Mouse (Mus musculus) megakaryocyte, embryonic 14.5 days (primary cell): ENCODE results near the gene Mrln. TPM values are rescaled to one million over a fixed set of nuclear protein-coding genes. Genes with fewer than 3 reads are reported as not detected.

Experiments
- H3K27me3 ChIP-seq: replicated peaks from 2 replicates; pipeline ENCODE3; 2012; ENCODE audit warnings: inconsistent platforms
- H3K36me3 ChIP-seq: replicated peaks from 2 replicates; pipeline ENCODE3; 2012; ENCODE audit warnings: low read length, inconsistent platforms, mixed read lengths
- H3K4me1 ChIP-seq: 2 replicates; pipeline ENCODE4 v1.6.1; 2012; ENCODE audit warnings: inconsistent platforms
- H3K4me3 ChIP-seq: replicated peaks from 2 replicates; pipeline ENCODE3; 2012; ENCODE audit warnings: moderate library complexity, mild to moderate bottlenecking, inconsistent platforms
- H3K9me3 ChIP-seq: 2 replicates; pipeline ENCODE4 v1.6.1; 2012; ENCODE audit warnings: inconsistent platforms
- FLI1 ChIP-seq: IDR thresholded peaks from 2 replicates; pipeline ENCODE4 v1.6.1; 2012; ENCODE audit warnings: low read length, inconsistent platforms, mixed read lengths
- GATA1 ChIP-seq: IDR thresholded peaks from 3 replicates; pipeline ENCODE4 v1.6.1; 2012; ENCODE audit warnings: mixed read lengths, low read length, inconsistent platforms, borderline replicate concordance
- polyA plus RNA-seq: library from polyadenylated mRNA; stranded (reverse); fragments of >175 nt; gene quantifications from 2 replicates; pipeline ENCODE4 v1.2.3, GENCODE M21; 2012; ENCODE audit warnings: low replicate concordance; ENCODE audit not compliant: insufficient read depth

Gene Mrln
- polyA plus RNA-seq, 1 experiment = not detected

DNA sequence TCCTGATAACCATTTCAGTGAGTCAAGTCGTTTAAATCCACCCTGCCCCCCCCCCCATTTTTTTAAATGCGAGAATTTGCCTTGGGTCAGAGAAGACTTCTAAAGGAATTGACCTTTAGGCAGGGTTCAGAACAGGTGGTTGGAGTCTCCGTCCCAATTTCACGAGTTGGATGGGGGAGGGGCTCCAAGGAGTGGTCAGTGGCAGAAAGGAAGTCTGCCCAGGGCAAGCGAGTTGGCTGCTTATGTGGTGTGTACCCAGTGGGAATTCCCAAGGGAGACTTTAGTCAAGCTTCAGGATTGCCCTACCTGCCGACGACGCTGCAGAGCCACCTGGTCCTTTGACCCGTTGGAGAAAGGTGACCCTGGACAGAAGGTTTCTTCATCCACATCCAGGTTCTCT is 10.2 kb upstream of the Mrln start:
- Histone ChIP-seq H3K36me3 (peaks cover 53% of the 10 kb centered on the region), H3K27me3 (no peaks in the 10 kb centered on the region), H3K4me3 (no peak overlapping the region), H3K9me3 (no peaks in the 10 kb centered on the region), H3K4me1 (peaks cover 46% of the 10 kb centered on the region)
- TF ChIP-seq GATA1 = no peak
- TF ChIP-seq FLI1 = no peak

DNA sequence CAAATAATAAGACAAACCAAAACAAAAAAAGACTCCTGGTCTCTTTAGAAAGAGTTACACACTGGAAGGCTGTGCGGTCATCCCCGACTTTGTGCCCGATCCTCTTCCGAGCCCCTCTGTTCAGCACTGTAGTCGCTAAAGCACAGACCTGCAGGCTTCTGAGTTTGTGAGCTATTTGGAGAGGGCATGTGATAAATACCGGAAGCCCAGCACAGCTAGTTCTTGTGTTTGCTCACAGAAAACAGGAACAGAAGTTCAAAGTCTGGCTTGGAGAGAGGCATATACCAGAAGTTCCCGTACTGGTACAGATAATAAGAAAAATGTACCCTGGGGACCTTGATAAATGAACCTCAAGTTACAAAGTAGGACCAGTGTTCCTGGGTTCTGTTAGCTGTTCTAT is 9.2 kb upstream of the Mrln start:
- peaks cover 43% of the 10 kb centered on the region for H3K36me3 ChIP-seq
- H3K27me3 ChIP-seq = no peaks in the 10 kb centered on the region
- no peaks in the 10 kb centered on the region for H3K9me3 ChIP-seq
- TF ChIP-seq FLI1 (no peak), GATA1 (no peak)
- H3K4me1 ChIP-seq = peaks cover 55% of the 10 kb centered on the region
- no peak overlapping the region for H3K4me3 ChIP-seq

DNA sequence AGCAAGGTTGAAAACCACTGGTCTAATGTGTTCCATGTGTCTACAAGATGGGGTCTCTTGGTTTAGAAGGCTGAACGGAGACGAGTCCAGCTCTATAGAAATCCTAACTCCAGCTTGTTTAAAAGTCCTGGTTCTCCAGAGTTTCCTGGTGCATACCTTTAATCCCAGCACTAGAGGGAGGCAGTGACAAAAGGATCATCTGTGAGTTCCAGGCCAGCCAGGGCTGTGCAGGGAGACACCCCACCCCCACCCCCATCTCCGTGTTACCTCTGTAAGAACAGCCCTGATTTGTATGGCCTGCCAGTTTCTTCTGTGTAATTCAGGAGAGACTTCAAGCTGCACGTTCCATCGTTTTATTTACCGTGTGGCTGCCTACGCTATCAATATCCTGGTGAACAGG is 8.7 kb upstream of the Mrln start:
- TF ChIP-seq GATA1 = no peak
- no peak for TF ChIP-seq FLI1
- Histone ChIP-seq H3K27me3 (no peaks in the 10 kb centered on the region), H3K9me3 (no peaks in the 10 kb centered on the region), H3K4me1 (peaks cover 60% of the 10 kb centered on the region), H3K36me3 (peaks cover 38% of the 10 kb centered on the region), H3K4me3 (no peak overlapping the region)

DNA sequence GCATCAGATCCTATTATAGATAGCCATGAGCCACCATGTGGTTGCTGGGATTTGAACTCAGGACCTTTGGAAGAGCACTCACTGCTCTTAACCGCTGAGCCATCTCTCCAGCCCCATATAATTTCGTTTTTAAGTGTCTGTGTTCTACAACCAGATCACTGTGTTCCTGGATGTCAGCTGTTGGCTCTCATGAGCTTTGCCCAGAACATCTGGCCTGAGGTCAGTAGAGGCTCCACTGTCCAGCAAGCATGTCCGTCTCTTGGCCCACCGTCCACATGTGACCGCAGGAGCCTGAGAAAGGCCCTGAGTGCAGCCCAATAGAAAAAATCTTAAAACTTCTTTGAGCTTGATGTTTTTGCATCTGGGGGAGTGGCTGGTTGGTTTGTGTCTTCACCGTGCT is 7.8 kb upstream of the Mrln start:
- Histone ChIP-seq H3K27me3 (no peaks in the 10 kb centered on the region), H3K4me1 (peaks cover 69% of the 10 kb centered on the region), H3K4me3 (no peak overlapping the region), H3K9me3 (peaks cover 2% of the 10 kb centered on the region), H3K36me3 (peaks cover 30% of the 10 kb centered on the region)
- no peak for TF ChIP-seq FLI1
- no peak for TF ChIP-seq GATA1

DNA sequence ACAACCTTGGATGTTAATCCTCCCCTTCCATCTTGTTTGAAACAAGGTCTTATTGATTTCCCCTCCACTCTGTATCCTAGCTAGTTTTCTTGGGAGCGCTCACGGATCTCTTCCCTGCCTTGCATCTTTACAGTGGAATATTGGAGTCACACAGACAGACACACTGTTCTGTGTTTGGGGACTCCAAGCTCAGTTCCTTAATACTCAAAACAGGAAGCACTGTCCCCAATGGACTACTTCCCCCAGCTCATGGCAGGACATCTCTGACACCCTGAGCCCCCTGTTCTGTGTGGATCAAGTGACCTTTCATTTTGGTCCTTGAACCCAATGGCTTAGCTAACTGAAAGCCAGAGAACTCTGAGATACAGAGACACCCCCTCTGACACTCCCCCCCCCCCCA is 6.9 kb upstream of the Mrln start:
- H3K9me3 ChIP-seq = peaks cover 8% of the 10 kb centered on the region
- TF ChIP-seq GATA1 = no peak
- no peak for TF ChIP-seq FLI1
- no peaks in the 10 kb centered on the region for H3K27me3 ChIP-seq
- H3K4me3 ChIP-seq = peak overlapping the region; percentile 3
- peaks cover 76% of the 10 kb centered on the region for H3K4me1 ChIP-seq
- peaks cover 25% of the 10 kb centered on the region for H3K36me3 ChIP-seq

DNA sequence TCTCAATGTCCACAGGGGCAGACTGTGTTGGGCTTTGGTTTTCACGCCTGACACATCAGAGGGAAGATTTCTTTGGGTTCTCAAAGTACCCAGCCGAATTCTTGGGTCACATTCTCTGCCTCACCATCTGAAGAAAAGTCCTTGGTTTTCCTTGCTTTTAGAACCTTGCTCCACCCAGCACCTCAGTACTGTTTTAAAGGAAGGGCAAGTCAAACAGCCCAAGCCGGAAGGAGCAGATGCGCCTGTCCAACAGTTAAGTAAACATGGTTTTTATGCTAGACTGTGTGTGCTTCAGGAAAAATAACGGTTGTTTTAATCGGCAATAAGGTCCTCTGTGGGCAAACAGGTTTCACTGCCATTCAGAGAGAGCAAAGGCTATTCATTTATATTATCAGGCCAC is 6.5 kb upstream of the Mrln start:
- H3K4me1 ChIP-seq = peaks cover 76% of the 10 kb centered on the region
- TF ChIP-seq GATA1 = no peak
- no peak for TF ChIP-seq FLI1

DNA sequence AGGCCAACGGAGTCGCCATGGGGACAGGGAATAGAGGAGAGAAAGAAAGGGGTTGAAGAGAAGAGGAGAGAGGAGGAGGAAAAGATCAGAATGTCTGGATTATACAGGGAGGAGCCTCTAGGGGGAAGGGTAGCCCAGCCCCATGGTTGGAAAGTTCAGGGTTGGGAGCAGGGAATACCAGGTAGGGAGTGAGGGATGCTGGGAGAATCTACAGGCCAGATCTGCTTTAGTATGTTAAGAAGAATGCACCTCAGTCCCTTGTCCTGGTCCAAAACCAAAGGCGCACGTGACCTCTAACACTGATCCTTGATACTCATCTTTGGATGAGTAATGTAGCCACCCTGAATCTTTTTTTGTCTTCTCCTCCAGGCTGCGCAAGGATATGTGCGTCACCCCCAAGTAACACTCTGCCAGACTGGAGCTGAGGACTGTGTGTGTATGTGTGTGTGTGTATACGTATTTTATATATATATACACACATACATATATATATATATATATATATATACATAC is 5.5 kb upstream of the Mrln start:
- no peak overlapping the region for H3K4me3 ChIP-seq
- H3K27me3 ChIP-seq = no peaks in the 10 kb centered on the region
- H3K9me3 ChIP-seq = peaks cover 11% of the 10 kb centered on the region
- TF ChIP-seq GATA1 = no peak
- no peak for TF ChIP-seq FLI1
- H3K4me1 ChIP-seq = peaks cover 76% of the 10 kb centered on the region
- peaks cover 11% of the 10 kb centered on the region for H3K36me3 ChIP-seq

More for the DNA sequence above, 6.5 kb upstream of the Mrln start:
- H3K4me3 ChIP-seq = no peak overlapping the region
- H3K36me3 ChIP-seq = peaks cover 21% of the 10 kb centered on the region
- no peaks in the 10 kb centered on the region for H3K27me3 ChIP-seq
- peaks cover 11% of the 10 kb centered on the region for H3K9me3 ChIP-seq

DNA sequence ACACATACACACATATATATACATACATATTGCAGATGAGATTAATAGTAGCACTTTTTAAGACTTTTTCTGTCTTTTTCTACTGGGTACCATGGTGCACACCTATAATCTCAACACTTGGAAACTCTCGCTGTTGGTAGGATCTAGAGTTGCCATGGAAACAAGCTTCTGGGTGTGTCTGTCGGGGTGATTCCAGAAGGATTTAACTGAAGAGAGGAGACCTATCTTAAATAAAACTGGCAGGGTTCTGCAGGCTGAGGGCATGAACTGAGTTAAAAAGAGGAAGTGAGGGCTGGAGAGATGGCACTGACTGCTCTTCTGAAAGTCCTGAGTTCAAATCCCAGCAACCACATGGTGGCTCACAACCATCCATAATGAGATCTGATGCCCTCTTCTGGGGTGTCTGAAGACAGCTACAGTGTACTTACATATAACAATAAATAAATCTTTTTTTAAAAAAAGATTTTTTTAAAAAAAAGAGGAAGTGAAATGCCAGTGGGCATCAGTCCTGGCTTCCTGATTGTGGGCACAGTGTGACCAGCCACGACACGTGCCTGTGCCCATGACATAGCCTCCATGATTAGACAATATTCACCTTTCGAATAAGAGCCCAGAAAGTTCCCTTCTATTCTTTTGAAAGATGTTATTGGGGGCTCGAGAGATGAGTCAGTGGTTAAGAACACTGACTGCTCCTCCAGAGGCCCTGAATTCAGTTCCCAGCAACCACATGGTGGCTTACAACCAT is 4.8 kb upstream of the Mrln start:
- Histone ChIP-seq H3K36me3 (peaks cover 6% of the 10 kb centered on the region), H3K9me3 (peaks cover 11% of the 10 kb centered on the region), H3K4me3 (no peak overlapping the region), H3K27me3 (no peaks in the 10 kb centered on the region), H3K4me1 (peaks cover 71% of the 10 kb centered on the region)
- TF ChIP-seq GATA1 (no peak), FLI1 (no peak)

DNA sequence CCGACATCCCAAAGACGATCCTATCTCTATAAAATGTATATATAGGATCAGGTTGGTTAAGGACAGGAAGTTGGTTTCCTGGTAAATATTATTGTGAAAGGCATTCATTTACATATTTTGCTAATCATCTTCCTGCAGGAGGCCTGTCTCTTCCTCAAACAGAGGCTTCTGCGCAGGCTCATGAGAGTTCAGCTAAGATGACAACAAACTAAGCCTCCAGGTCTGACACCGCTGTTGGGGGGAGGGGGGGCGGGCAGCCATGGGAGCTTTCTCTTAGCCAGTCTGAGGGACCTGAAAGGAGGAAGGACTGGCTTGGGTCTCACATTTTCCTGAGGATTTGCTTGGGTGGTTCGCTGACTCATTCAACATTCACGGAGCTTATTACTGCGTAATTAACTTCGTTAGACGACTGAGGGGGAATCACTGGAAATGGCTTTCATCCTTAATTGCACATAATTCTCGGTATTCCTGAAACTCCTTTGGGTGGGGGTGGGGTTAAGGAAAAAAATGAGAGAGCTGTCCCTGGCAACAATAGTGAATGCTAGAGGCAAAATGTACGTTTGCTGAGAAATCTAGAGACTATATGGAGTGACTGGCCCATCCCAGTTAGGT is 3.5 kb upstream of the Mrln start:
- peak overlapping the region; percentile 78 for H3K4me3 ChIP-seq
- H3K9me3 ChIP-seq = peaks cover 11% of the 10 kb centered on the region
- TF ChIP-seq GATA1 = no peak; the same call in 2 of the 3 replicates
- TF ChIP-seq FLI1 = no peak
- peaks cover 70% of the 10 kb centered on the region for H3K4me1 ChIP-seq
- no peaks in the 10 kb centered on the region for H3K27me3 ChIP-seq
- H3K36me3 ChIP-seq = peaks cover 6% of the 10 kb centered on the region

DNA sequence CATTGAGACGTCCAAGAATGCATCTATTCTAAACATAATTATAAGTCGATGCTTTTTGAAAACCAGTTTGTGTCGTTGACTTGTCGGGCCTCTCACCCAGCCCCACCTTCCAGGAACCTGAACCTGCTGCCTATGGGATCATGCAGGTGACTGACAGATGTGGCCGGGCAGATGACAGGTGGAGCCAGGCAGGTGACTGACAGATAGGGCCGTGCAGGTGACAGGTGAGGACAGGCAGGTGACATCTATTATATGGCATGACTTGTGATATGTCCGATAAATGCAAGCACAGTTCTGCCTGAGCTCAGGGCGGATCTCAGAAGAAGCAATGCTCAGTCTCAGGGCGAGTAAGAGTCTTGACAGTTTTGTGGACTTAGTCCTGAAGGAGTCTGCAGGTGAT is 6.8 kb downstream of the Mrln start:
- peak overlapping the region; percentile 28 for H3K4me3 ChIP-seq
- peaks cover 3% of the 10 kb centered on the region for H3K27me3 ChIP-seq
- TF ChIP-seq FLI1 (no peak), GATA1 (no peak)
- no peaks in the 10 kb centered on the region for H3K36me3 ChIP-seq
- H3K9me3 ChIP-seq = peaks cover 16% of the 10 kb centered on the region
- H3K4me1 ChIP-seq = peaks cover 7% of the 10 kb centered on the region
